Mouse (Mus musculus): ENCODE data around the gene Mea1. TPM values are rescaled to one million over a fixed set of nuclear protein-coding genes. Genes with fewer than 3 reads are reported as not detected.

Gene Mea1
- total RNA-seq (2021): 10 to 100 TPM; 83.2 to 87.1 TPM
- long read RNA-seq, experiment 1, transcript Mea1-205 (3 exons, 757 nt): minor isoform, 10 of 92 reads
- long read RNA-seq, experiment 1, transcript Mea1-206 (4 exons, 945 nt): major isoform, 70 of 92 reads
- long read RNA-seq, experiment 1, transcript Mea1-201 (4 exons, 859 nt): minor isoform, 10 of 92 reads
- long read RNA-seq, experiment 1, partial matches to known transcripts: 0 of 92 reads
- long read RNA-seq, experiment 1, other reads (novel, unspliced or antisense): 1 of 92 reads
- long read RNA-seq, experiment 2, transcript Mea1-206 (4 exons, 945 nt): major isoform, 54 of 77 reads
- long read RNA-seq, experiment 2, transcript Mea1-205 (3 exons, 757 nt): minor isoform, 13 of 77 reads
- long read RNA-seq, experiment 2, transcript Mea1-201 (4 exons, 859 nt): minor isoform, 5 of 77 reads
- long read RNA-seq, experiment 2, partial matches to known transcripts: 1 of 77 reads
- long read RNA-seq, experiment 2, other reads (novel, unspliced or antisense): 3 of 77 reads

GRCm38 (mm10) chr17:46678416-46678815 is at the start of gene Mea1:
Gene Mea1, plus strand, starts transcription at chr17:46678793.
- DNase-seq (ENCODE audit: low spot score in 2 of 2): no peak

GRCm38 (mm10) chr17:46629685-46630441 is 48.7 kb upstream of the Mea1 start:
- no peak for DNase-seq (ENCODE audit: low spot score in 2 of 2)

GRCm38 (mm10) chr17:46636831-46637523 is 41.6 kb upstream of the Mea1 start:
- peak in 1 of 2 experiments; percentile 26 for DNase-seq (ENCODE audit: low spot score in 2 of 2)

- no peak for DNase-seq (ENCODE audit: low spot score in 2 of 2)
Observed at GRCm38 (mm10) chr17:46639929-46640328, 38.7 kb upstream of the Mea1 start.

GRCm38 (mm10) chr17:46642060-46642459 is 36.5 kb upstream of the Mea1 start:
- DNase-seq (ENCODE audit: low spot score in 2 of 2): no peak

GRCm38 (mm10) chr17:46644152-46644805 is 34.3 kb upstream of the Mea1 start:
- DNase-seq (ENCODE audit: low spot score in 2 of 2): no peak

GRCm38 (mm10) chr17:46644916-46645475 is 33.6 kb upstream of the Mea1 start:
- peak in 1 of 2 experiments; percentile 27 for DNase-seq (ENCODE audit: low spot score in 2 of 2)

- DNase-seq (ENCODE audit: low spot score in 2 of 2): peak; percentile 95 to 96
Observed at GRCm38 (mm10) chr17:46645561-46646321, 32.9 kb upstream of the Mea1 start, which contains the start of the genes Klc4 and Mrpl2. Gene Klc4, minus strand, starts transcription at chr17:46646022. Gene Mrpl2, plus strand, starts transcription at chr17:46646229.

GRCm38 (mm10) chr17:46646322-46646662 is 32.3 kb upstream of the Mea1 start:
- DNase-seq (ENCODE audit: low spot score in 2 of 2): no peak

GRCm38 (mm10) chr17:46647279-46647678 is 31.3 kb upstream of the Mea1 start:
- DNase-seq (ENCODE audit: low spot score in 2 of 2): no peak

GRCm38 (mm10) chr17:46648436-46648835 is 30.2 kb upstream of the Mea1 start:
- DNase-seq (ENCODE audit: low spot score in 2 of 2): no peak

- no peak for DNase-seq (ENCODE audit: low spot score in 2 of 2)
Observed at GRCm38 (mm10) chr17:46649811-46650210, 28.8 kb upstream of the Mea1 start.

- DNase-seq (ENCODE audit: low spot score in 2 of 2): peak; percentile 80 to 85
Observed at GRCm38 (mm10) chr17:46650232-46651031, 28.2 kb upstream of the Mea1 start, which contains the start of gene Cul7. Gene Cul7, plus strand, starts transcription at chr17:46650337.

- no peak for DNase-seq (ENCODE audit: low spot score in 2 of 2)
Observed at GRCm38 (mm10) chr17:46651292-46651691, 27.3 kb upstream of the Mea1 start.

- no peak for DNase-seq (ENCODE audit: low spot score in 2 of 2)
Observed at GRCm38 (mm10) chr17:46651755-46652547, 26.6 kb upstream of the Mea1 start.

GRCm38 (mm10) chr17:46656054-46656453 is 22.5 kb upstream of the Mea1 start:
- no peak for DNase-seq (ENCODE audit: low spot score in 2 of 2)

- DNase-seq (ENCODE audit: low spot score in 2 of 2): no peak
Observed at GRCm38 (mm10) chr17:46661351-46661750, 17.2 kb upstream of the Mea1 start.

GRCm38 (mm10) chr17:46661981-46662380 is 16.6 kb upstream of the Mea1 start:
- DNase-seq (ENCODE audit: low spot score in 2 of 2): no peak
